Mouse (Mus musculus) megakaryocyte, embryonic 14.5 days (primary cell): ENCODE measurements around the gene Peg12. TPM values are rescaled to one million over a fixed set of nuclear protein-coding genes. Genes with fewer than 3 reads are reported as not detected.
A peak's percentile ranks its signal among the peaks of the same experiment; 100 is the strongest.

Experiments
- H3K27me3 ChIP-seq: replicated peaks from 2 replicates; pipeline ENCODE3; 2012; ENCODE audit warnings: inconsistent platforms
- H3K36me3 ChIP-seq: replicated peaks from 2 replicates; pipeline ENCODE3; 2012; ENCODE audit warnings: low read length, inconsistent platforms, mixed read lengths
- H3K4me1 ChIP-seq: 2 replicates; pipeline ENCODE4 v1.6.1; 2012; ENCODE audit warnings: inconsistent platforms
- H3K4me3 ChIP-seq: replicated peaks from 2 replicates; pipeline ENCODE3; 2012; ENCODE audit warnings: moderate library complexity, mild to moderate bottlenecking, inconsistent platforms
- H3K9me3 ChIP-seq: 2 replicates; pipeline ENCODE4 v1.6.1; 2012; ENCODE audit warnings: inconsistent platforms
- FLI1 ChIP-seq: IDR thresholded peaks from 2 replicates; pipeline ENCODE4 v1.6.1; 2012; ENCODE audit warnings: low read length, inconsistent platforms, mixed read lengths
- GATA1 ChIP-seq: IDR thresholded peaks from 3 replicates; pipeline ENCODE4 v1.6.1; 2012; ENCODE audit warnings: mixed read lengths, low read length, inconsistent platforms, borderline replicate concordance
- polyA plus RNA-seq: library from polyadenylated mRNA; stranded (reverse); fragments of >175 nt; gene quantifications from 2 replicates; pipeline ENCODE4 v1.2.3, GENCODE M21; 2012; ENCODE audit warnings: low replicate concordance; ENCODE audit not compliant: insufficient read depth

Gene Peg12
- polyA plus RNA-seq, 1 experiment: 4.9 TPM

DNA sequence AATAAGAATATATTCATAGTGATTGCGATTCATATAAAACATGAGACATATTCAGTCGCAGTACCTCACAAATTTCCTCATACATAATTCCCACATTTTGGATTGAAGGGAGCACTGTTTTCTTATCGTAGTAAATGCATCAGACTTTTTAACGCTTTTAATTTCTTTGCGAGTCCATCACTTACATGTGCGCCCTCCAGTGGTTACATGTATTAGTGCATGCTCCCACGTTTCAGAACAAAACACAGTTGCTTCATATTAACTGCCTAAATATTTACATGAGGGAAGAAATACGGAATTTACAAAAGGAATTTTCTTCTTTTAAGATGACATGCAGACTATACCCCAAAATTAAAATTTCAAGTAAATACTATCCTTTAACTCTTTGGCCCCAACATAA lies 36.0 kb downstream of the Peg12 start:
- H3K9me3 ChIP-seq: no peaks in the 10 kb centered on the region
- H3K4me3 ChIP-seq: no peak overlapping the region
- H3K27me3 ChIP-seq: no peaks in the 10 kb centered on the region
- TF ChIP-seq FLI1 (no peak), GATA1 (no peak)
- H3K36me3 ChIP-seq: no peaks in the 10 kb centered on the region
- no peaks in the 10 kb centered on the region for H3K4me1 ChIP-seq

GRCm38 (mm10) chr7:62423210-62423609 lies 41.1 kb downstream of the Peg12 start:
- H3K9me3 ChIP-seq: peaks cover 12% of the 10 kb centered on the region

DNA sequence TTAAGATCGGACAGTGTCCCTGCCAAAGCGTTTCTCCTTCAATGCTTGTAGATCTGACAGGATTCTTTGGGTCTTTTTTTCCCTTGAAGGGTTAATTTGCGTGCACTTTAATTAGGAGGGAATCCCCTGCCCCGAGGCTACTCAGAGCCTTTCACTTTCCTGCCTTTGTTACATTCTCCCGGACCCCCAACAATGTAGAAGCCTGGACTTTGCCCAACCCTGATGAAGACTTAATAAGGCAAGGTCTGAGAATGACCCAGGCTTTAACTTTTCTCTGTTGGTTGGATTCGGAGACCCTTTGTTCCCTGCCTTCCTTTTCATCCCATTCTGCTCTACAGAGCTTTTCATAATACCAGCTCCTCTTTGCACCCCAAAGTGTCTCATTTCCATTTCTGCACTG lies 43.7 kb downstream of the Peg12 start:
- H3K4me1 ChIP-seq: peaks cover 13% of the 10 kb centered on the region
- H3K27me3 ChIP-seq: peaks cover 2% of the 10 kb centered on the region
- H3K4me3 ChIP-seq: no peak overlapping the region
- H3K9me3 ChIP-seq: peaks cover 12% of the 10 kb centered on the region
- no peak for TF ChIP-seq FLI1
- TF ChIP-seq GATA1: no peak
- H3K36me3 ChIP-seq: no peaks in the 10 kb centered on the region

More at GRCm38 (mm10) chr7:62423210-62423609, 41.1 kb downstream of the Peg12 start:
- H3K4me1 ChIP-seq: peaks cover 13% of the 10 kb centered on the region
- H3K36me3 ChIP-seq: no peaks in the 10 kb centered on the region
- no peak overlapping the region for H3K4me3 ChIP-seq
- no peak for TF ChIP-seq GATA1
- TF ChIP-seq FLI1: no peak
- H3K27me3 ChIP-seq: peaks cover 2% of the 10 kb centered on the region

DNA sequence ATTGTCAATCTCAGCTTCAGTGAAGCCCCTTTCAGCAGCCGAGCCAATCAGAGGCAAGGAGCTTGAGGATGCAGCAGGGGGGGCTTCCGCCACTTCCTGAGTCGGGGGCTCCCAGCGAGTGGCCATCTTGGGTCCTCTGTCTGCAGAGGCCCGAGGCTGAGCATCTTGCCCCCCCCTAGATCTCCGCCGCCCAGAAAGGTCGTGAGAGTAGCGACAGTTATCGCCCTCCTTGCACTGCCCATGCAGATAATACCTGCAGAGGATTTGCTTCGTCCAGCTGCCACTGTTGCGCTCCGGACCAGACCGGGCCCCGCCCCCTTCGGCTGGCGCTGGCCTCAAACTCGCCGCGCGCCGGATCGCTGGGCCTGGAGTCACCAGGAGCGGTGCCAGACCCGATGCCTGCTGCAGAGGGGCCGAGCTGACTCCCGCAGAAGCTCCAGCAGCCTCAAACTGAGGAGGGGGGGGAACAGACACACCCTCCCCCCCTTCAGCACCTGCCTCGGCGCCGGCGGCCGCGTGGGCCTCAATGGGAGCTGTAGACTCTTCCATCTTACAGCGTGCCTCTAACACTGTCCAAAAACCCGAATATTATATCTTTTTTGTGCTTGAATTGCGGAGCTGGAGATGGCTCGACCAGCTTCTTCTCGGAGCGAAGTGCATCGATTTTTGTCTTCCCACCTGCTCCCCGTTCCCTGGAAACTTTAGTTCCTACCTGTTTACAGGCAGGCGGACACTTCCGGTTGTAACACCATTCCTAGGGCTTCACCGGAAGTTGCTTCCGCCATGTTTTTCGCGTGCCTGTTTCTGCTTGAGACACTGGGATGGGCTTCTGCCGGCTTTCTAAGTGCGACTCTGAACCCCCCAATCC lies 44.6 kb downstream of the Peg12 start, which contains the start of gene Mkrn3:
TSS of gene Mkrn3 (minus strand) at position 647 of the 868 bp plus-strand sequence.
- TF ChIP-seq FLI1 (peak; percentile 67; the same call in 1 of the 2 replicates), GATA1 (no peak)
- peak within 1 kb of the TSS; percentile 93 for H3K4me3 ChIP-seq
- H3K9me3 ChIP-seq: peaks cover 12% of the 10 kb centered on the region

GRCm38 (mm10) chr7:62419105-62419492 lies 45.2 kb downstream of the Peg12 start:
- peak overlapping the region; percentile 93 for H3K4me3 ChIP-seq
- peaks cover 12% of the 10 kb centered on the region for H3K9me3 ChIP-seq
- no peaks in the 10 kb centered on the region for H3K36me3 ChIP-seq
- TF ChIP-seq GATA1 (no peak), FLI1 (no peak)
- H3K4me1 ChIP-seq: peaks cover 13% of the 10 kb centered on the region
- peaks cover 2% of the 10 kb centered on the region for H3K27me3 ChIP-seq

More for the DNA sequence above, 44.6 kb downstream of the Peg12 start, which contains the start of gene Mkrn3:
- Histone ChIP-seq H3K27me3 (peaks cover 2% of the 10 kb centered on the region), H3K4me1 (peaks cover 13% of the 10 kb centered on the region), H3K36me3 (no peaks in the 10 kb centered on the region)

- TF ChIP-seq GATA1 (no peak), FLI1 (no peak)
- peaks cover 13% of the 10 kb centered on the region for H3K4me1 ChIP-seq
- H3K36me3 ChIP-seq: no peaks in the 10 kb centered on the region
- H3K4me3 ChIP-seq: no peak overlapping the region
- H3K9me3 ChIP-seq: peaks cover 12% of the 10 kb centered on the region
- H3K27me3 ChIP-seq: peaks cover 2% of the 10 kb centered on the region
Measured at GRCm38 (mm10) chr7:62418346-62418745, 46.0 kb downstream of the Peg12 start.

GRCm38 (mm10) chr7:62416173-62416572 lies 48.1 kb downstream of the Peg12 start:
- TF ChIP-seq GATA1: no peak
- no peak for TF ChIP-seq FLI1
- Histone ChIP-seq H3K27me3 (peaks cover 2% of the 10 kb centered on the region), H3K9me3 (peaks cover 12% of the 10 kb centered on the region), H3K36me3 (no peaks in the 10 kb centered on the region), H3K4me3 (no peak overlapping the region), H3K4me1 (peaks cover 13% of the 10 kb centered on the region)

GRCm38 (mm10) chr7:62415222-62415621 lies 49.1 kb downstream of the Peg12 start:
- no peak for TF ChIP-seq FLI1
- no peak for TF ChIP-seq GATA1
- no peak overlapping the region for H3K4me3 ChIP-seq
- H3K36me3 ChIP-seq: no peaks in the 10 kb centered on the region
- H3K27me3 ChIP-seq: peaks cover 2% of the 10 kb centered on the region
- H3K4me1 ChIP-seq: peaks cover 13% of the 10 kb centered on the region
- peaks cover 8% of the 10 kb centered on the region for H3K9me3 ChIP-seq

Other genes starting within 250 kb of the Peg12 start
- gene Ndn, start 117.9 kb downstream of the Peg12 start, polyA plus RNA-seq: 1.6 and 2.8 TPM in 2 replicates
- not detected in 2 replicates for gene Magel2, start 87.5 kb downstream of the Peg12 start, polyA plus RNA-seq
- 0.39 TPM in 1 of 2 replicates, not detected in the other for gene Mkrn3, start 44.4 kb downstream of the Peg12 start, polyA plus RNA-seq